Mouse (Mus musculus) MEL (cell line): ENCODE data around the gene Wdr90. TPM values are rescaled to one million over a fixed set of nuclear protein-coding genes. Genes with fewer than 3 reads are reported as not detected.

ENCODE experiments used
- DNase-seq: peaks from one replicate; pipeline ENCODE4 v3.0.0; 2011; ENCODE audit warnings: low read depth, low spot score
- H3K27ac ChIP-seq: 2 replicates; pipeline ENCODE4 v1.5.1; 2012; ENCODE audit warnings: low read depth, mild to moderate bottlenecking, control low read depth, low read length, moderate library complexity; ENCODE audit not compliant: control insufficient read depth
- H3K27me3 ChIP-seq, 2 experiments: fragments of 150-350 bp in 1 of 2; sonication (generic) in 1 of 2; 2 replicates each; pipeline ENCODE4 v1.6.1; 2012; ENCODE audit warnings: low read length in 2 of 2, mild to moderate bottlenecking in 2 of 2, improper control_type of control experiment in 1 of 2, moderate library complexity in 1 of 2; ENCODE audit not compliant: insufficient read depth in 2 of 2, control insufficient read depth in 1 of 2
- H3K36me3 ChIP-seq, 2 experiments: 2 replicates each; pipeline ENCODE4 v1.6.1; 2012 to 2014; ENCODE audit warnings: low read length in 2 of 2, improper control_type of control experiment in 1 of 2, inconsistent platforms in 1 of 2, mild to moderate bottlenecking in 1 of 2; ENCODE audit not compliant: insufficient read depth in 2 of 2, control insufficient read depth in 1 of 2
- H3K4me1 ChIP-seq, 2 experiments: fragments of 150-350 bp in 1 of 2; sonication (generic) in 1 of 2; 2 replicates each; pipeline ENCODE4 v1.6.1; 2012; ENCODE audit warnings: low read length in 2 of 2, improper control_type of control experiment in 1 of 2, mild to moderate bottlenecking in 1 of 2; ENCODE audit not compliant: insufficient read depth in 2 of 2, control insufficient read depth in 1 of 2
- H3K4me3 ChIP-seq, 2 experiments: fragments of 150-350 bp in 1 of 2; sonication (generic) in 1 of 2; 2 replicates each; pipeline ENCODE4 v1.5.1; 2012; ENCODE audit warnings: low read depth in 2 of 2, low read length in 2 of 2, mild to moderate bottlenecking in 2 of 2, moderate library complexity in 2 of 2, control low read depth in 1 of 2, improper control_type of control experiment in 1 of 2; ENCODE audit not compliant: control insufficient read depth in 1 of 2, insufficient read depth in 1 of 2
- H3K79me2 ChIP-seq: 2 replicates; pipeline ENCODE4 v1.6.1; 2012; ENCODE audit warnings: mild to moderate bottlenecking, low read length, moderate library complexity; ENCODE audit not compliant: control insufficient read depth, poor library complexity, insufficient read depth
- H3K9ac ChIP-seq: 2 replicates; pipeline ENCODE4 v1.6.1; 2012; ENCODE audit warnings: low read depth, mild to moderate bottlenecking, control low read depth, low read length, moderate library complexity; ENCODE audit not compliant: control insufficient read depth, poor library complexity, severe bottlenecking
- H3K9me3 ChIP-seq: fragments of 150-350 bp; sonication (generic); replicated peaks from 2 replicates; pipeline ENCODE4 v1.6.1; 2012; ENCODE audit warnings: mild to moderate bottlenecking, low read length, improper control_type of control experiment, moderate library complexity; ENCODE audit not compliant: insufficient read depth
- BHLHE40 ChIP-seq: IDR thresholded peaks from 2 replicates; pipeline ENCODE4 v1.6.1; 2012; ENCODE audit warnings: low read depth, mild to moderate bottlenecking, inconsistent platforms, low read length, improper control_type of control experiment, borderline replicate concordance
- CHD1 ChIP-seq: IDR thresholded peaks from 2 replicates; pipeline ENCODE4 v1.6.1; 2012; ENCODE audit warnings: low read depth, mild to moderate bottlenecking, inconsistent platforms, low read length, improper control_type of control experiment
- CHD2 ChIP-seq: IDR thresholded peaks from 2 replicates; pipeline ENCODE4 v1.6.1; 2011; ENCODE audit warnings: low read length, improper control_type of control experiment
- CTCF ChIP-seq, 3 experiments: IDR thresholded peaks in 2 of 3; conservative IDR thresholded peaks in 1 of 3; 2 replicates each; pipeline ENCODE4 v1.5.1; 2011 to 2012; ENCODE audit warnings: low read length in 3 of 3, low read depth in 2 of 3, mild to moderate bottlenecking in 2 of 3, improper control_type of control experiment in 1 of 3, inconsistent platforms in 1 of 3, mixed read lengths in 1 of 3, moderate library complexity in 1 of 3; ENCODE audit not compliant: control insufficient read depth in 1 of 3, insufficient read depth in 1 of 3, poor library complexity in 1 of 3, severe bottlenecking in 1 of 3
- ELF1 ChIP-seq: IDR thresholded peaks from 2 replicates; pipeline ENCODE4 v1.6.1; 2014; ENCODE audit warnings: low read depth, mild to moderate bottlenecking, inconsistent platforms, low read length, improper control_type of control experiment, moderate library complexity
- EP300 ChIP-seq, 2 experiments: IDR thresholded peaks; 2 replicates each; pipeline ENCODE4 v1.6.1; 2011; ENCODE audit warnings: improper control_type of control experiment in 2 of 2, low read length in 2 of 2, low read depth in 1 of 2, mild to moderate bottlenecking in 1 of 2
- HCFC1 ChIP-seq: IDR thresholded peaks from 2 replicates; pipeline ENCODE4 v1.6.1; 2012; ENCODE audit warnings: low read depth, mild to moderate bottlenecking, inconsistent platforms, low read length, improper control_type of control experiment, moderate library complexity
- JUND ChIP-seq: IDR thresholded peaks from 2 replicates; pipeline ENCODE4 v1.6.1; 2011; ENCODE audit warnings: low read depth, mild to moderate bottlenecking, improper control_type of control experiment, low read length
- KAT2A ChIP-seq: conservative IDR thresholded peaks from 2 replicates; pipeline ENCODE4 v1.6.1; 2012; ENCODE audit warnings: low read depth, low read length, improper control_type of control experiment, inconsistent platforms
- MAFK ChIP-seq: IDR thresholded peaks from 2 replicates; pipeline ENCODE4 v1.6.1; 2011; ENCODE audit warnings: low read depth, mild to moderate bottlenecking, low read length, improper control_type of control experiment, borderline replicate concordance
- MEF2A ChIP-seq: IDR thresholded peaks from 2 replicates; pipeline ENCODE4 v1.6.1; 2014; ENCODE audit warnings: low read depth, mild to moderate bottlenecking, inconsistent platforms, low read length, improper control_type of control experiment; ENCODE audit not compliant: poor library complexity, insufficient replicate concordance, severe bottlenecking; ENCODE audit errors: extremely low read depth
- MYB ChIP-seq: IDR thresholded peaks from 2 replicates; pipeline ENCODE4 v1.6.1; 2011; ENCODE audit warnings: mild to moderate bottlenecking, low read depth, low read length, improper control_type of control experiment
- NELFE ChIP-seq: IDR thresholded peaks from 2 replicates; pipeline ENCODE4 v1.6.1; 2011; ENCODE audit warnings: low read depth, low read length, improper control_type of control experiment
- POLR2A ChIP-seq, 2 experiments: IDR thresholded peaks; 2 replicates each; pipeline ENCODE4 v1.6.1; 2011 to 2012; ENCODE audit warnings: low read length in 2 of 2, mild to moderate bottlenecking in 2 of 2, control low read depth in 1 of 2, improper control_type of control experiment in 1 of 2, low read depth in 1 of 2, moderate library complexity in 1 of 2; ENCODE audit not compliant: control insufficient read depth in 1 of 2, insufficient read depth in 1 of 2, poor library complexity in 1 of 2
- POLR2AphosphoS5 ChIP-seq: IDR thresholded peaks from 2 replicates; pipeline ENCODE4 v1.6.1; 2012; ENCODE audit warnings: low read depth, borderline replicate concordance, mild to moderate bottlenecking, inconsistent platforms, low read length, moderate library complexity, mixed read lengths
- TAL1 ChIP-seq: IDR thresholded peaks from 2 replicates; pipeline ENCODE4 v1.6.1; 2012; ENCODE audit warnings: mild to moderate bottlenecking, inconsistent platforms, low read length, moderate library complexity, mixed read lengths
- TBP ChIP-seq: IDR thresholded peaks from 2 replicates; pipeline ENCODE4 v1.8.0; 2011; ENCODE audit warnings: low read depth, low read length, improper control_type of control experiment
- USF2 ChIP-seq, 2 experiments: IDR thresholded peaks; 2 replicates each; pipeline ENCODE4 v1.6.1; 2011 to 2012; ENCODE audit warnings: improper control_type of control experiment in 2 of 2, low read length in 2 of 2, borderline replicate concordance in 1 of 2, inconsistent platforms in 1 of 2, low read depth in 1 of 2, mild to moderate bottlenecking in 1 of 2; ENCODE audit not compliant: insufficient read depth in 1 of 2
- ZKSCAN1 ChIP-seq: IDR thresholded peaks from 2 replicates; pipeline ENCODE4 v1.6.1; 2012; ENCODE audit warnings: low read depth, mild to moderate bottlenecking, inconsistent platforms, low read length, improper control_type of control experiment, moderate library complexity
- polyA plus RNA-seq, 2 experiments: library from polyadenylated mRNA; stranded (reverse) in 1 of 2; unstranded in 1 of 2; fragments of >175 nt in 1 of 2; fragments of >200 nt in 1 of 2; gene quantifications; 2 replicates each; pipeline versions ENCODE4 v1.2.1 to v1.2.4; 2012; ENCODE audit warnings: low replicate concordance in 2 of 2, low read depth in 1 of 2; ENCODE audit not compliant: insufficient read length in 2 of 2, insufficient read depth in 1 of 2, missing spikeins in 1 of 2
- total RNA-seq: library from RNA; depleted of rRNA; stranded (reverse); fragments of 300-350 nt; gene quantifications from 2 replicates; pipeline ENCODE4 v1.2.3, GENCODE M21; 2012

The Wdr90 gene
- total and polyA plus RNA-seq, 3 experiments: 23.7 to 44.5 TPM; not detected in 1

- TF ChIP-seq USF2 (IDR thresholded peaks at IDR 0.05; ENCODE audit: borderline replicate concordance in 1 of 2, insufficient read depth in 1 of 2, low read depth in 1 of 2, low read length in 2 of 2): no peak
- TF ChIP-seq, all 39 proteins: peak for 3
These were observed 24.3 kb upstream of the Wdr90 start (continued) for GRCm38 (mm10) chr17:25885636-25886035.

DNA sequence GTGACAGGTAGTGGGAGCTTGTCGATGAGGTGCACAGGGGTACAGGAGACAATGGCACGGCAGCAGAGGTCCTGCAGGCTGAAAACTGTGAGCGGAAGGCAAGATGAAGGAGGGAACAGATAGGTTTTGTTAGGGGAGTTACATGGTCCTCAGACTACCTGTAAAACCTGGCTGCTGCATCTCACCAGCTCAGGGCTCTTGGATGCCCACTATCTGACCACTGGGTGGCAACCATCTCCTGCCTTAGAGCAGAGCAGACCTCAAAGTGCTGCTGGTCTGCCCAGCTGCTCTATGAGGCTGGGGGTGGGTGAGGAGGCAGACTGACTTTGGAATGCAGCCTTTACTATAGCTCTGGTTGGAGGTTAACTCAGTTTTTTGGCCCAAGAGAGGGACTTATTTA, 22.5 kb upstream of the Wdr90 start:
- H3K4me3 ChIP-seq: no peak overlapping the region
- H3K4me1 ChIP-seq: no peaks in the 10 kb centered on the region
- no peak overlapping the region for H3K9ac ChIP-seq
- no peaks in the 10 kb centered on the region for H3K9me3 ChIP-seq
- no peaks in the 10 kb centered on the region for H3K36me3 ChIP-seq
- no peaks in the 10 kb centered on the region for H3K27me3 ChIP-seq
- no peaks in the 10 kb centered on the region for H3K79me2 ChIP-seq
- no peak overlapping the region for H3K27ac ChIP-seq
- no peak for TF ChIP-seq JUND
- TF ChIP-seq CTCF (IDR thresholded peaks at IDR 0.05 in 2 of 3, conservative IDR thresholded peaks at IDR 0.05 in 1 of 3; ENCODE audit: control insufficient read depth in 1 of 3, insufficient read depth in 1 of 3, low read depth in 2 of 3, low read length in 3 of 3, poor library complexity in 1 of 3, severe bottlenecking in 1 of 3): peak in 2 of 3 experiments; percentile 11 to 15; a peak in 2 of 6 replicates
- no peak for DNase-seq

- DNase-seq: no peak
- no peaks in the 10 kb centered on the region for H3K79me2 ChIP-seq
- H3K4me3 ChIP-seq: no peak overlapping the region
- H3K4me1 ChIP-seq: no peaks in the 10 kb centered on the region
- H3K27ac ChIP-seq: no peak overlapping the region
- H3K36me3 ChIP-seq: no peaks in the 10 kb centered on the region
- no peak overlapping the region for H3K9ac ChIP-seq
- no peaks in the 10 kb centered on the region for H3K9me3 ChIP-seq
- no peak for TF ChIP-seq ELF1
- TF ChIP-seq MAFK: no peak
- no peak for TF ChIP-seq NELFE
- TF ChIP-seq MYB: no peak
- no peak for TF ChIP-seq POLR2AphosphoS5
- TF ChIP-seq KAT2A: no peak
- TF ChIP-seq POLR2A (IDR thresholded peaks at IDR 0.05; ENCODE audit: control insufficient read depth in 1 of 2, insufficient read depth in 1 of 2, low read depth in 1 of 2, low read length in 2 of 2, poor library complexity in 1 of 2): no peak
- TF ChIP-seq HCFC1: no peak
- TF ChIP-seq TAL1: no peak
- no peak for TF ChIP-seq CHD1
- TF ChIP-seq TBP: no peak
- no peak for TF ChIP-seq MEF2A
- no peak for TF ChIP-seq CHD2
- no peak for TF ChIP-seq ZKSCAN1
- TF ChIP-seq EP300 (IDR thresholded peaks at IDR 0.05; ENCODE audit: low read depth in 1 of 2, low read length in 2 of 2): no peak
- no peak for TF ChIP-seq BHLHE40
- no peaks in the 10 kb centered on the region for H3K27me3 ChIP-seq
These were observed 22.0 kb upstream of the Wdr90 start for GRCm38 (mm10) chr17:25883268-25883667.
